Mouse (Mus musculus) A20 (cell line): ENCODE data around the gene Slc22a2.
"Not testable (repeated sequence)": the region's sequence is repeated elsewhere in the genome, so short reads cannot be mapped to it uniquely, and the experiment has no call there.

ENCODE experiments used
- DNase-seq: peaks from one replicate; pipeline ENCODE4 v3.0.0-alpha.2; 2011; ENCODE audit warnings: low read depth, low spot score

Slc22a2 gene

GRCm38 (mm10) chr17:12583991-12584390, at the start of gene Slc22a2:
Slc22a2 (plus strand) TSS chr17:12584132.
- no peak for DNase-seq

GRCm38 (mm10) chr17:12534353-12535145, 49.4 kb upstream of the Slc22a2 start:
- DNase-seq = peak; percentile 69

- peak; percentile 14 for DNase-seq
These were observed 21.7 kb upstream of the Slc22a2 start for GRCm38 (mm10) chr17:12562215-12562614.

DNA sequence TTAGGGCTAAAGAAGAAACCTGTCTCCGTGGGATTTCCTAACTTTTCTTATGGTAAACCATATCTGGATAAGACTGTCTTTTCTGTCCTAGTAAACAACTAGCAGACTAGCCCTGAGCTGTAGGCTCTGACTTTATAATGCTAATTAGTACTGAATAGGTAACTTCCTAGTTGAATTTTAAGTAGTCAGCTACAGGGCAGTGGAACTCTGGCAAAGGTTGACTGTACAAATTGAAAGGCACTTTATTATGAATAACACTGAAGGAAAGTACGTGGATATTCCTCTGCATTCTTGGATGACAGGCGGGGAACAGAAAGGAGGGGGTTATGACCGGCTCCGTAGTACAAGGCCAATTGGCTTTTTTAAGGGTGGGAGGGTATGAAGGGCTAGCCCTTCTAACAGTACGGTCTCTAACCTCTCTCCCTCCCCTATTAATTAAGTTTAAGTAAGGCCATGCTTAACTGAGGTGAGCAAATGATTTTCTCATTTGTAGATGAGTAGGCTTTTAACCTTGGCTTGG, 19.4 kb upstream of the Slc22a2 start:
- DNase-seq = not testable (repeated sequence)

GRCm38 (mm10) chr17:12565443-12565842, 18.5 kb upstream of the Slc22a2 start:
- peak; percentile 28 for DNase-seq

DNA sequence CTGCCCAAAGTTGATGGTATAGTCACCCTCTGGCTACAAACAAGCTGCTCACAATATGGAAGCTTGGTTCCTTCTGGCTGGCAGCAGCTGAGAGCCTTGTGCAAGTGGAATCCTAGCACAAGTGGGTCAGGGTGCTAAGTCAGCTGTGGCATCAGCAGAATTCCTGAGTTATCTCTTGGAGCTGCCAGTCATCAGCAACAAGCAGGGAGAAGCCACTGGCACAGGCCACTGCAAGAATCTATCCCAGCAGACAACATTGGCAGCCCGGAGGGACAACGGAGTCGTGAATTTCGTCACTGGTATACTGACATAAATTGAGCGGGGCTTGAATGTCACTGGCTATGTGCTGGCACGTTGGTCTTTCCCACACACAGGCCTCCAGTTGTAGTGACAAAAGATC, 12.6 kb upstream of the Slc22a2 start:
- DNase-seq = no peak

GRCm38 (mm10) chr17:12571924-12572463, 11.9 kb upstream of the Slc22a2 start:
- DNase-seq = no peak

DNA sequence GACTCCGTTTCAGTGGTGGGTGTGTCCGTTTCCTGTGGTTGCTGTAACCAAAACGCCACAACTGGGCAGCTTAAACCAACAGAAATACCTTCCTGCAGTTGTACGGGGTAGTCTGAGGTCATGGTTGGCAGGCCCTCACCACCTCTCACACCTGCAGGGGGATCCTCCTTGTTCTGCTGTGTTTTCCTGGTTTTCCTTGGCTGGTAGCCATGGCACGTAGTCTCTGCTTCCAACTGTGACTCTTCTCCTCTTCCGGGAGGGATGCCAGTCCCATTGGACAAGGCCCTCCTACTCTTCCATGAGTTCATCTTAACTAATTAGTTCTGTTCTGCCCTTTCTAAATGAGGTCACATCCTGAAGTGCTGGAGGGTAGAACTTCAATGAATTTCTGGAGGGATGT, 8.5 kb upstream of the Slc22a2 start:
- no peak for DNase-seq

DNA sequence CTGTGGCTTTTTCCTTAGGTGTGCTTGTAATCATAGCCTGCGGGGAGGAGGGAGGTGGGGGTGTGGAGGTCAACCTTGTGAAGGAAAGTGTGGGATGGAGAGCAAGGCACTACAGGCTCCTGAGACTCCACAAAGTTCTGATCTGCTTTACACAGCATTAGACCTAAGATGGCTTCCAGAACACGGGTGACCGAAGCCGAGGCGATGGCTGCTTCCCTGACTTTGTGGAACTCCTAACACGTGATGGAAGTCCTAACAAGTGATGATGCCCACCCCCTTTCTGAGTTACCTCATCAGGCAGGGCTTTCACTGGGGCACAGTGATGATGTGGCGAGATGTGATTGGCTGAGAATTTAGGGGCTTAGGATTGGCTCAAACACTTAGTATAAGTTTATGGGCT, 6.8 kb upstream of the Slc22a2 start:
- DNase-seq = no peak

- DNase-seq = no peak
These were observed 1.4 kb downstream of the Slc22a2 start for GRCm38 (mm10) chr17:12585366-12585765.

DNA sequence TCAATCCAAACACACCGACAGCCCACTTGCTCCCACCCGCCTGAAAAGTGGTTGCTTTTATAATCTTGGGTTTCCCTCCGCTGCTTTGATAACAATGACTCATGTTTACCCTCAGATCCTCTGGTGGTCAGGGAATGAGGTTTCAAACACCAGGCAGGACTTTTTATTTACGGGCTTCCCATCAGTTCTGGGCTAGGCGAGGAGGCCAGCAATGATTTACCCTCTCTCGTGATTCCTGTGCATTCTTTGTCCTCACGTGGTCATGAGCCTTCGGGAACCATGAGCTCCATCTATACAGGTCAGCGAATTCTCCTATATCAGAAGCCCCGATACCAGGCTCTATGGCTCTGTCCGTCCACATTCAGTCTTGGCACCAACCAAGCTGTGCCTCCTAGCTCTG, 3.0 kb downstream of the Slc22a2 start:
- DNase-seq = no peak

- DNase-seq = no peak
These were observed 4.9 kb downstream of the Slc22a2 start for GRCm38 (mm10) chr17:12588801-12589247.

GRCm38 (mm10) chr17:12590911-12591625, 7.1 kb downstream of the Slc22a2 start:
- no peak for DNase-seq

GRCm38 (mm10) chr17:12595846-12596515, 12.0 kb downstream of the Slc22a2 start:
- DNase-seq = no peak

GRCm38 (mm10) chr17:12606634-12607033, 22.7 kb downstream of the Slc22a2 start:
- no peak for DNase-seq

DNA sequence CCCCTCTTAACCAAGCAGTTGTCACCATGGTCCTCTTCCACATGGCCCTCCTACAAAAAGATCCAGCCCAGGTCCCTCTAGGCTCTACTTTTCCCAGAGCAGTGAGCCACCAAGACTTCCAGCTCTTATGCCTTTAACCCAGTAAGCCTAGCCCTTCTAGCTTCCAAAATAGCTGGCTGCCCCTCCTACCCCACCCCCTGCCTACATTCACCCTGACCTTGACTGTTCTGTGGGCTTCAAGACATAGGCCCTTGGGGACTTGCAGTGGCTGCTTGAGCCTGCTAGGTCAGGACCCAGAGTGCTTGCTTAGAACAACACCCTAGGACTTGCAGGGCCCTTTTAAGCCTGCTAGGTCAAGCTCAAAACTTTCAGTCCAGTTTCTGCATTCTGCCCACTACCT, 23.3 kb downstream of the Slc22a2 start:
- DNase-seq = no peak

- DNase-seq = no peak
These were observed 30.8 kb downstream of the Slc22a2 start for GRCm38 (mm10) chr17:12614511-12615385.

GRCm38 (mm10) chr17:12615429-12615828, 31.5 kb downstream of the Slc22a2 start:
- DNase-seq = no peak

DNA sequence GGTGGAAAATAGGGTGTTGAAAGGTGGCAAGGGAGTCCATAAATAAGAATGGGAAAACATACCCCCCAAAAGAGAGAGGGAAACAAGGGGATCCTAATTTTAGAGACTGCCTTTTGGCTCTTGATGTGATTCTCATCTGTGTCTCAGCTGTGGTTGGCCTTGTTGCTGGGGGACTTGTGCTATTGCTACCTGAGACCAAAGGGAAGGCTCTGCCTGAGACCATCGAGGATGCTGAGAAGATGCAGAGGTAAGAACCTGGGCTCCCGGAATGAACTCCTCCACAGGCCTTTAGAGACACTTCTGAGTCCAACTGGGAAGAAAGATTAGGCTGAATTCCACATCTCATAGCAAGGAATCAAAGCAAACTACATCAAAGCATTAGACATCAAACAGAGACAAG, 35.7 kb downstream of the Slc22a2 start:
- DNase-seq = no peak

- DNase-seq = no peak
These were observed 44.1 kb downstream of the Slc22a2 start for GRCm38 (mm10) chr17:12627983-12628382.
